Mouse (Mus musculus) lung, embryonic 15.5 days (tissue): ENCODE measurements at regions not wholly inside any gene's neighbourhood (a gene's known extent, or its start where the extent isn't known, plus 50 kb on each side); places are given as distances from the start of the nearest gene placed in this dataset. TPM values are rescaled to one million over a fixed set of nuclear protein-coding genes. Genes with fewer than 3 reads are reported as not detected.

ENCODE experiments used
- ATAC-seq: fragments of 200-750 bp; cut with Nextera tagmentation; 2 replicates; pipeline ENCODE4 v1.8.0; 2017; ENCODE audit warnings: moderate number of reproducible peaks, borderline replicate concordance; ENCODE audit not compliant: low FRiP score, low TSS enrichment; ENCODE audit errors: extremely low read depth
- H3K27ac ChIP-seq: fragments of 300-500 bp; sonication (generic); 2 replicates; pipeline ENCODE4 v1.5.1; 2015; ENCODE audit warnings: moderate library complexity, mild to moderate bottlenecking, inconsistent platforms
- H3K27me3 ChIP-seq: fragments of 300-500 bp; sonication (generic); 2 replicates; pipeline ENCODE4 v1.6.1; 2015; ENCODE audit warnings: inconsistent platforms
- H3K36me3 ChIP-seq: fragments of 300-500 bp; sonication (generic); 2 replicates; pipeline ENCODE4 v1.6.1; 2015; ENCODE audit warnings: inconsistent platforms
- H3K4me1 ChIP-seq: fragments of 300-500 bp; sonication (generic); 2 replicates; pipeline ENCODE4 v1.6.1; 2015; ENCODE audit warnings: inconsistent platforms
- H3K4me2 ChIP-seq: fragments of 300-500 bp; sonication (generic); 2 replicates; pipeline ENCODE4 v1.6.1; 2015; ENCODE audit warnings: inconsistent platforms, mild to moderate bottlenecking, moderate library complexity
- H3K4me3 ChIP-seq: fragments of 300-500 bp; sonication (generic); 2 replicates; pipeline ENCODE4 v1.5.1; 2015; ENCODE audit warnings: mild to moderate bottlenecking, inconsistent platforms
- H3K9ac ChIP-seq: fragments of 300-500 bp; sonication (generic); 2 replicates; pipeline ENCODE4 v1.6.1; 2015; ENCODE audit warnings: inconsistent platforms
- H3K9me3 ChIP-seq: fragments of 300-500 bp; sonication (generic); 2 replicates; pipeline ENCODE4 v1.6.1; 2016; ENCODE audit warnings: inconsistent platforms
- WGBS: fragments of 180-500 bp; shearing (Covaris S2); methylation state at CpG from one replicate; pipeline ENCODE4 v1.1.7; 2015; 5-methylcytosine and 5-hydroxymethylcytosine counted together
- microRNA-seq: library from miRNA; unstranded; fragments of <30 nt; microRNA quantifications from one replicate; pipeline ENCODE4, GENCODE M21; 2016

GRCm38 (mm10) chr2:16914633-16915032 lies 558.5 kb downstream of the Plxdc2 start:
- Histone ChIP-seq H3K4me1 (no peaks in the 10 kb centered on the region), H3K36me3 (no peaks in the 10 kb centered on the region), H3K4me2 (no peak overlapping the region), H3K27ac (no peak overlapping the region), H3K27me3 (no peaks in the 10 kb centered on the region), H3K9me3 (no peaks in the 10 kb centered on the region), H3K9ac (no peak overlapping the region), H3K4me3 (no peak overlapping the region)
- 22% methylated on average over 2 of the region's 2 CpGs for WGBS
- ATAC-seq = no peak

GRCm38 (mm10) chr2:16929974-16930373 lies 573.9 kb downstream of the Plxdc2 start:
- H3K36me3 ChIP-seq = no peaks in the 10 kb centered on the region
- no peak overlapping the region for H3K27ac ChIP-seq

GRCm38 (mm10) chr2:16959432-16959831 lies 603.3 kb downstream of the Plxdc2 start:
- no peaks in the 10 kb centered on the region for H3K9me3 ChIP-seq
- 76% methylated on average over 3 of the region's 3 CpGs for WGBS

More at GRCm38 (mm10) chr2:16929974-16930373, 573.9 kb downstream of the Plxdc2 start:
- H3K4me3 ChIP-seq = no peak overlapping the region
- no peaks in the 10 kb centered on the region for H3K9me3 ChIP-seq
- ATAC-seq = no peak
- no peaks in the 10 kb centered on the region for H3K27me3 ChIP-seq
- 73% methylated on average over 3 of the region's 3 CpGs for WGBS
- no peaks in the 10 kb centered on the region for H3K4me1 ChIP-seq
- no peak overlapping the region for H3K4me2 ChIP-seq
- H3K9ac ChIP-seq = no peak overlapping the region

GRCm38 (mm10) chr2:16977380-16977779 lies 621.3 kb downstream of the Plxdc2 start:
- no peaks in the 10 kb centered on the region for H3K4me1 ChIP-seq
- H3K36me3 ChIP-seq = no peaks in the 10 kb centered on the region
- WGBS = 14% methylated on average over 4 of the region's 4 CpGs
- ATAC-seq = no peak
- no peaks in the 10 kb centered on the region for H3K9me3 ChIP-seq
- H3K4me3 ChIP-seq = no peak overlapping the region
- no peaks in the 10 kb centered on the region for H3K27me3 ChIP-seq
- H3K27ac ChIP-seq = no peak overlapping the region
- H3K4me2 ChIP-seq = no peak overlapping the region
- no peak overlapping the region for H3K9ac ChIP-seq

More at GRCm38 (mm10) chr2:16959432-16959831, 603.3 kb downstream of the Plxdc2 start:
- H3K27ac ChIP-seq = no peak overlapping the region
- H3K27me3 ChIP-seq = no peaks in the 10 kb centered on the region
- H3K36me3 ChIP-seq = no peaks in the 10 kb centered on the region
- H3K9ac ChIP-seq = no peak overlapping the region
- H3K4me3 ChIP-seq = no peak overlapping the region
- no peak for ATAC-seq
- H3K4me1 ChIP-seq = no peaks in the 10 kb centered on the region
- no peak overlapping the region for H3K4me2 ChIP-seq

GRCm38 (mm10) chr2:16982823-16983222 lies 626.7 kb downstream of the Plxdc2 start:
- WGBS = 71% methylated on average over 1 of the region's 1 CpGs
- H3K4me2 ChIP-seq = no peak overlapping the region
- no peaks in the 10 kb centered on the region for H3K9me3 ChIP-seq
- H3K4me3 ChIP-seq = no peak overlapping the region
- ATAC-seq = no peak
- H3K4me1 ChIP-seq = no peaks in the 10 kb centered on the region
- H3K27me3 ChIP-seq = no peaks in the 10 kb centered on the region
- no peaks in the 10 kb centered on the region for H3K36me3 ChIP-seq
- H3K9ac ChIP-seq = no peak overlapping the region
- no peak overlapping the region for H3K27ac ChIP-seq

- H3K9me3 ChIP-seq = no peaks in the 10 kb centered on the region
- H3K9ac ChIP-seq = no peak overlapping the region
- H3K27ac ChIP-seq = no peak overlapping the region
- H3K36me3 ChIP-seq = no peaks in the 10 kb centered on the region
- H3K27me3 ChIP-seq = no peaks in the 10 kb centered on the region
- no peak overlapping the region for H3K4me2 ChIP-seq
- 93% methylated on average over 5 of the region's 5 CpGs for WGBS
- no peak overlapping the region for H3K4me3 ChIP-seq
- H3K4me1 ChIP-seq = no peaks in the 10 kb centered on the region
- no peak for ATAC-seq
Measured at GRCm38 (mm10) chr2:16983583-16984221, 627.6 kb downstream of the Plxdc2 start.

Small RNA genes lying in the stretch of these regions (microRNA-seq; reads per million reads assigned to microRNA genes)
- gene Gm24933 = not detected
